Mouse (Mus musculus) embryonic facial prominence, embryonic 13.5 days (tissue): Measurements from ENCODE around the gene Sfmbt1. TPM values are rescaled to one million over a fixed set of nuclear protein-coding genes. Genes with fewer than 3 reads are reported as not detected.

Source experiments
- ATAC-seq: fragments of 200-750 bp; cut with Nextera tagmentation; 2 replicates; pipeline ENCODE4 v1.8.0; 2017; ENCODE audit warnings: low read depth; ENCODE audit not compliant: insufficient number of reproducible peaks, insufficient read depth, low FRiP score, low TSS enrichment
- H3K27ac ChIP-seq: fragments of 300-500 bp; sonication (generic); 2 replicates; pipeline ENCODE4 v1.5.1; 2015; ENCODE audit warnings: moderate library complexity, mild to moderate bottlenecking, inconsistent platforms
- H3K27me3 ChIP-seq: fragments of 300-500 bp; sonication (generic); 2 replicates; pipeline ENCODE4 v1.6.1; 2015; ENCODE audit warnings: mild to moderate bottlenecking, inconsistent platforms
- H3K36me3 ChIP-seq: fragments of 300-500 bp; sonication (generic); 2 replicates; pipeline ENCODE4 v1.6.1; 2015; ENCODE audit warnings: mild to moderate bottlenecking, inconsistent platforms
- H3K4me1 ChIP-seq: fragments of 300-500 bp; sonication (generic); 2 replicates; pipeline ENCODE4 v1.6.1; 2015; ENCODE audit warnings: inconsistent platforms
- H3K4me2 ChIP-seq: fragments of 300-500 bp; sonication (generic); 2 replicates; pipeline ENCODE4 v1.6.1; 2015; ENCODE audit warnings: moderate library complexity, mild to moderate bottlenecking, inconsistent platforms
- H3K4me3 ChIP-seq: fragments of 300-500 bp; sonication (generic); 2 replicates; pipeline ENCODE4 v1.5.1; 2015; ENCODE audit warnings: mild to moderate bottlenecking, inconsistent platforms
- H3K9ac ChIP-seq: fragments of 300-500 bp; sonication (generic); 2 replicates; pipeline ENCODE4 v1.6.1; 2015; ENCODE audit warnings: mild to moderate bottlenecking, inconsistent platforms
- H3K9me3 ChIP-seq: fragments of 300-500 bp; sonication (generic); 2 replicates; pipeline ENCODE4 v1.6.1; 2016; ENCODE audit warnings: inconsistent platforms
- WGBS: fragments of 180-500 bp; shearing (Covaris S2); methylation state at CpG from one replicate; pipeline ENCODE4 v1.1.7; 2015; ENCODE audit warnings: mixed read lengths; 5-methylcytosine and 5-hydroxymethylcytosine counted together
- polyA plus RNA-seq: library from polyadenylated mRNA; unstranded; fragments of >200 nt; fragmentation: Nextera tagmentation; extraction: Ambion mirVana; gene quantifications from 2 replicates; pipeline ENCODE4 v1.2.1, GENCODE M21; 2015

Sfmbt1 gene
- polyA plus RNA-seq, 1 experiment from 2014 or later, result 14.7 TPM

- no peaks in the 10 kb centered on the region for H3K27me3 ChIP-seq
- ATAC-seq, result no peak
- WGBS, result 72% methylated on average over 16 of the region's 16 CpGs
- H3K9ac ChIP-seq, result no peak overlapping the region
- H3K4me2 ChIP-seq, result no peak overlapping the region
- H3K9me3 ChIP-seq, result no peaks in the 10 kb centered on the region
- peaks cover 22% of the 10 kb centered on the region for H3K36me3 ChIP-seq
- H3K4me3 ChIP-seq, result no peak overlapping the region
- peaks cover 3% of the 10 kb centered on the region; the same call in 1 of the 2 replicates for H3K4me1 ChIP-seq
- no peak overlapping the region for H3K27ac ChIP-seq
These were observed 146.9 kb downstream of the Sfmbt1 start for GRCm38 (mm10) chr14:30861421-30862125.

DNA sequence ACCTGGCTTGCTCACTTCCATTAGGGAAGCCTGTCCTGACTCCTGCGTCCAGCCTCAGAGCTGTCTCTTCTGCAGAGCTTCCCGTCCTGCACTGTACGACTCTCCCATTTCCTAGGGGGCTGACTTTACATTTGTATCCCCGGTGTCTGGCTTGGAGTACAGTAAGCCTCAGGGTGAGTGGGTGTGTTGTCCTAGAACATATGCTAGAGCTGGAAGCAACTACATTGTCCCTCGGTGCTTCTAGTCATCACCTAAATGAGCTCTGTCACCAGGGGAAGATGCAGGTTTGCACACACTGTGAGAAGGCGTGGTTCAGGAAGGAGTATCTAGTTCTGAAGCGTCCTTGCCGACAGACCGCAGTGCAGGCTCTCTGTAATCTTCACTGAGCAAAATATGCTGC lies 147.7 kb downstream of the Sfmbt1 start:
- peaks cover 3% of the 10 kb centered on the region; the same call in 1 of the 2 replicates for H3K4me1 ChIP-seq
- H3K4me3 ChIP-seq, result no peak overlapping the region
- H3K36me3 ChIP-seq, result peaks cover 27% of the 10 kb centered on the region
- no peak for ATAC-seq
- no peak overlapping the region for H3K27ac ChIP-seq
- 83% methylated on average over 9 of the region's 9 CpGs for WGBS
- no peak overlapping the region for H3K9ac ChIP-seq
- H3K27me3 ChIP-seq, result no peaks in the 10 kb centered on the region
- no peaks in the 10 kb centered on the region for H3K9me3 ChIP-seq
- H3K4me2 ChIP-seq, result no peak overlapping the region

GRCm38 (mm10) chr14:30865311-30865710 lies 150.7 kb downstream of the Sfmbt1 start:
- H3K36me3 ChIP-seq, result peaks cover 44% of the 10 kb centered on the region

GRCm38 (mm10) chr14:30867042-30867441 lies 152.4 kb downstream of the Sfmbt1 start:
- H3K9me3 ChIP-seq, result no peaks in the 10 kb centered on the region
- H3K9ac ChIP-seq, result no peak overlapping the region
- H3K4me3 ChIP-seq, result no peak overlapping the region
- H3K27me3 ChIP-seq, result no peaks in the 10 kb centered on the region
- H3K4me2 ChIP-seq, result no peak overlapping the region
- peaks cover 57% of the 10 kb centered on the region for H3K36me3 ChIP-seq
- no peak overlapping the region for H3K27ac ChIP-seq
- no peak for ATAC-seq
- H3K4me1 ChIP-seq, result peaks cover 11% of the 10 kb centered on the region
- 33% methylated on average over 5 of the region's 5 CpGs for WGBS

More at GRCm38 (mm10) chr14:30865311-30865710, 150.7 kb downstream of the Sfmbt1 start:
- no peak overlapping the region for H3K4me3 ChIP-seq
- no peak overlapping the region for H3K27ac ChIP-seq
- H3K4me1 ChIP-seq, result peaks cover 13% of the 10 kb centered on the region
- H3K9ac ChIP-seq, result no peak overlapping the region
- no peak for ATAC-seq
- WGBS, result 70% methylated on average over 3 of the region's 3 CpGs
- no peaks in the 10 kb centered on the region for H3K9me3 ChIP-seq
- no peaks in the 10 kb centered on the region for H3K27me3 ChIP-seq
- H3K4me2 ChIP-seq, result no peak overlapping the region

- no peak for ATAC-seq
- no peaks in the 10 kb centered on the region for H3K9me3 ChIP-seq
- no peak overlapping the region for H3K4me3 ChIP-seq
- peaks cover 11% of the 10 kb centered on the region for H3K4me1 ChIP-seq
- H3K36me3 ChIP-seq, result peaks cover 73% of the 10 kb centered on the region
- H3K4me2 ChIP-seq, result no peak overlapping the region
- H3K9ac ChIP-seq, result no peak overlapping the region
- no peak overlapping the region for H3K27ac ChIP-seq
- 88% methylated on average over 10 of the region's 10 CpGs for WGBS
- no peaks in the 10 kb centered on the region for H3K27me3 ChIP-seq
These were observed 154.2 kb downstream of the Sfmbt1 start for GRCm38 (mm10) chr14:30868826-30869225.

DNA sequence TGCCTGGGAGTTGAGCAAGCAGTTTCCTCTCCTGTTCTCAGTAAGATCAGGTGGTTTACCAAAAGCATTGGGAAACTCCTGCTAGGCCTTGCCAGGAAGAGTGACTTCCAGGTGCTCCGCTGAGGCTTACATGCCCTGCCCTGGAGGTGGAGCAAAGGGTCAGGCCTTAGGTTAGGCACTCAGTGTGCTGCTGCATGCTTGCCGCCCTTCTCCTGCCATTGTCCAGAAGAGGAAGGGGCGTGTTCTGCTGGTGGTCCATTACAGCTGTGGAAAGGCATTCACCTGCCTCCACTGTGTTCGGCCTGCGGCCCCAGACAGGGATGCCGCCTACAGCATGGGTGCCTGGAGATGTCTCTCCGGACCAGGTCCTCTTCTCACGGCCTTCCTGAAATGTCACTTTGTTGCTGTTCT lies 154.7 kb downstream of the Sfmbt1 start:
- ATAC-seq, result no peak
- Histone ChIP-seq H3K36me3 (peaks cover 78% of the 10 kb centered on the region), H3K27me3 (no peaks in the 10 kb centered on the region), H3K9me3 (no peaks in the 10 kb centered on the region), H3K4me2 (no peak overlapping the region), H3K27ac (peak overlapping the region; percentile 69; the same call in 1 of the 2 replicates), H3K4me3 (no peak overlapping the region), H3K9ac (no peak overlapping the region), H3K4me1 (peaks cover 11% of the 10 kb centered on the region)
- 80% methylated on average over 8 of the region's 8 CpGs for WGBS

DNA sequence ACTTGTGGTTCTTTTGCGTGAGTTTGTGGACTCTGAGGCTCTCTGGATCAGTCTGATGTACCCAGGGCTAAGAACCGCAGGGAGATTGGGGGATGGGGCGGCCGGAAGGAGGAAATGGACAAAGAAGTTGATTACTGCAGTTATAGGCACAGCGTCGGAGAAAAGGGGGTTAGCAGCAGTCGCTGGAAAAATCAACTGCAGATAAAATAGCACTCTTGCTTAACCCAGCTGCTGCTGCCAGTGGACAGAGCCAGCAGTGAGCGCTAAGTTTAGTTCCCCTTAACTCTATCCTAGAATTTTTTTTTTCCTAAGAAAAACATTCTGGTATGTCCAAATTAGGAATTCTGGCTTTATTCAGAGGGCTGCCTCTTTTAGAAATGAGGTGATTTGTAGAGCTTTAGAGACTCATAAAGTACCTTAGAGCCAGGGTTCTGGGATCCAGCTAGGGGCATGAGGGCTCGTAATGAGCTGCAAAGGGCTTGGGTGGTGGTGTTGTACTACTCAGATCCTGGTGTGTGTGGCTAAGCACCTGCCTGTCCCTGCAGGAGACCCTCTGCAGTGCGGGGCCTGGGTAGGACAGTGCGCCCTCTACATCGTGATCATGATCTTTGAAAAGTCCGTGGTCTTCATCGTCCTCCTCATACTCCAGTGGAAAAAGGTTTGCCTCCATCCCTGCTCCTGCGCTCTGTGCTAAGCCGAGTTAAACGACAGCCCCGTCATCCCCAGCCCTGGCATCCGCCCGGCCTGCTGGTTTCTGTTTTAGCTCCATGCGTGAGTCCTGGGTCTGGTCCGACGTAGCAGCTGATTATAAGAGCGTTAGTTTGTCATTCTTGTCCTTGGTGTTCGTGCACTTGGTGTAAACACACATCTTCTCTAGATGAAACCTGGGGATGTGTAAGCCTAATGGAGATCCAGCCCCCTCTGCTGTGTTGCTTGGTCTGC lies 155.8 kb downstream of the Sfmbt1 start:
- Histone ChIP-seq H3K4me2 (no peak overlapping the region), H3K4me1 (peaks cover 11% of the 10 kb centered on the region), H3K9ac (0 out of 2 replicates have a peak overlapping the region, but pooled peaks have one; percentile 40), H3K36me3 (peaks cover 75% of the 10 kb centered on the region), H3K4me3 (no peak overlapping the region), H3K27me3 (no peaks in the 10 kb centered on the region), H3K9me3 (no peaks in the 10 kb centered on the region), H3K27ac (peak overlapping the region; percentile 69)
- no peak for ATAC-seq
- WGBS, result 69% methylated on average over 25 of the region's 25 CpGs

Other genes starting within 250 kb of the Sfmbt1 start
- 33.3 and 37.3 TPM in 2 replicates for gene Dcp1a, start 235.3 kb upstream of the Sfmbt1 start, polyA plus RNA-seq
- 6.2 and 6.6 TPM in 2 replicates for gene Cacna1d, start 223.4 kb upstream of the Sfmbt1 start, polyA plus RNA-seq
- gene Tkt, start 166.5 kb upstream of the Sfmbt1 start, polyA plus RNA-seq, result 220 and 242 TPM in 2 replicates
- gene Prkcd, start 88.6 kb upstream of the Sfmbt1 start, polyA plus RNA-seq, result 50.9 and 52.0 TPM in 2 replicates
- 21.5 and 21.6 TPM in 2 replicates for gene Rft1, start 60.5 kb upstream of the Sfmbt1 start, polyA plus RNA-seq
- gene Tmem110, start 110.7 kb downstream of the Sfmbt1 start, polyA plus RNA-seq, result 28.9 and 30.7 TPM in 2 replicates
- gene Mustn1, start 164.4 kb downstream of the Sfmbt1 start, polyA plus RNA-seq, result 2.3 and 2.4 TPM in 2 replicates
- 2.2 TPM in 1 of 2 replicates, not detected in the other for gene Itih4, start 171.6 kb downstream of the Sfmbt1 start, polyA plus RNA-seq
- gene Itih3, start 208.9 kb downstream of the Sfmbt1 start, polyA plus RNA-seq, result 5.5 TPM in 1 of 2 replicates, not detected in the other
- 0.65 TPM in 1 of 2 replicates, not detected in the other for gene Itih1, start 228.4 kb downstream of the Sfmbt1 start, polyA plus RNA-seq
- gene Nek4, start 236.5 kb downstream of the Sfmbt1 start, polyA plus RNA-seq, result 15.3 TPM in 2 replicates